Mouse (Mus musculus) splenic B cell, adult 2 months (primary cell): Measurements from ENCODE around the gene Psmb3.
A peak's percentile ranks its signal among the peaks of the same experiment; 100 is the strongest.
"Not testable (repeated sequence)": the region's sequence is repeated elsewhere in the genome, so short reads cannot be mapped to it uniquely, and the experiment has no call there.

ENCODE experiments used
- DNase-seq: peaks from one replicate; pipeline ENCODE4 v3.0.0-alpha.2; 2011; ENCODE audit warnings: low read depth, low spot score
- H3K27me3 ChIP-seq: 2 replicates; pipeline ENCODE4 v1.6.1; 2012; ENCODE audit warnings: mild to moderate bottlenecking, low read length, moderate library complexity, mixed read lengths; ENCODE audit not compliant: control insufficient read depth, poor library complexity, insufficient read depth, severe bottlenecking
- H3K36me3 ChIP-seq: 2 replicates; pipeline ENCODE4 v1.6.1; 2012; ENCODE audit warnings: mild to moderate bottlenecking, low read length, moderate library complexity, mixed read lengths; ENCODE audit not compliant: control insufficient read depth, poor library complexity, insufficient read depth, severe bottlenecking

The Psmb3 gene

GRCm38 (mm10) chr11:97697199-97697890 is 5.9 kb upstream of the Psmb3 start:
- Histone ChIP-seq H3K36me3 (no peaks in the 10 kb centered on the region), H3K27me3 (0 out of 2 replicates have a peak, but pooled peaks cover 2% of the 10 kb centered on the region)
- DNase-seq, result no peak

GRCm38 (mm10) chr11:97697891-97698529 is 5.2 kb upstream of the Psmb3 start:
- Histone ChIP-seq H3K27me3 (0 out of 2 replicates have a peak, but pooled peaks cover 2% of the 10 kb centered on the region), H3K36me3 (no peaks in the 10 kb centered on the region)
- no peak for DNase-seq

GRCm38 (mm10) chr11:97698741-97699611 is 4.2 kb upstream of the Psmb3 start:
- 0 out of 2 replicates have a peak, but pooled peaks cover 2% of the 10 kb centered on the region for H3K27me3 ChIP-seq
- peak; percentile 32 for DNase-seq

GRCm38 (mm10) chr11:97699626-97700002 is 3.6 kb upstream of the Psmb3 start:
- 0 out of 2 replicates have a peak, but pooled peaks cover 2% of the 10 kb centered on the region for H3K27me3 ChIP-seq
- DNase-seq, result no peak
- H3K36me3 ChIP-seq, result no peaks in the 10 kb centered on the region

More at GRCm38 (mm10) chr11:97698741-97699611, 4.2 kb upstream of the Psmb3 start:
- no peaks in the 10 kb centered on the region for H3K36me3 ChIP-seq

- peak; percentile 62 for DNase-seq
- H3K27me3 ChIP-seq, result 0 out of 2 replicates have a peak, but pooled peaks cover 2% of the 10 kb centered on the region
- no peaks in the 10 kb centered on the region for H3K36me3 ChIP-seq
Measured at GRCm38 (mm10) chr11:97700003-97700745, 3.0 kb upstream of the Psmb3 start, which contains the start of gene Pcgf2. Gene Pcgf2 (minus strand): TSS chr11:97700497.

- 0 out of 2 replicates have a peak, but pooled peaks cover 2% of the 10 kb centered on the region for H3K27me3 ChIP-seq
- DNase-seq, result peak; percentile 18
- H3K36me3 ChIP-seq, result peaks cover under 1% of the 10 kb centered on the region; the same call in 1 of the 2 replicates
Measured at GRCm38 (mm10) chr11:97700746-97701580, 2.2 kb upstream of the Psmb3 start.

- DNase-seq, result peak; percentile 24
- H3K36me3 ChIP-seq, result peaks cover 2% of the 10 kb centered on the region; the same call in 1 of the 2 replicates
- H3K27me3 ChIP-seq, result 0 out of 2 replicates have a peak, but pooled peaks cover 2% of the 10 kb centered on the region
Measured at GRCm38 (mm10) chr11:97701581-97702392, 1.4 kb upstream of the Psmb3 start.

- Histone ChIP-seq H3K36me3 (peaks cover 3% of the 10 kb centered on the region; the same call in 1 of the 2 replicates), H3K27me3 (0 out of 2 replicates have a peak, but pooled peaks cover 2% of the 10 kb centered on the region)
- peak; percentile 95 for DNase-seq
Measured at GRCm38 (mm10) chr11:97702393-97702745, 830 bp upstream of the Psmb3 start.

GRCm38 (mm10) chr11:97710067-97710466 is 6.9 kb downstream of the Psmb3 start:
- not testable (repeated sequence) for H3K27me3 ChIP-seq, DNase-seq
- peaks cover 12% of the 10 kb centered on the region for H3K36me3 ChIP-seq

GRCm38 (mm10) chr11:97711200-97711900 is 8.2 kb downstream of the Psmb3 start:
- peaks cover 10% of the 10 kb centered on the region for H3K36me3 ChIP-seq
- no peaks in the 10 kb centered on the region for H3K27me3 ChIP-seq
- DNase-seq, result no peak

GRCm38 (mm10) chr11:97712286-97712685 is 9.1 kb downstream of the Psmb3 start:
- Histone ChIP-seq H3K36me3 (peaks cover 9% of the 10 kb centered on the region), H3K27me3 (no peaks in the 10 kb centered on the region)
- DNase-seq, result no peak

- peaks cover 5% of the 10 kb centered on the region; the same call in 1 of the 2 replicates for H3K36me3 ChIP-seq
- H3K27me3 ChIP-seq, result no peaks in the 10 kb centered on the region
- DNase-seq, result no peak
Measured at GRCm38 (mm10) chr11:97713896-97714295, 10.7 kb downstream of the Psmb3 start.
